Mouse (Mus musculus): ENCODE measurements around the gene Rasgef1b.

DNA sequence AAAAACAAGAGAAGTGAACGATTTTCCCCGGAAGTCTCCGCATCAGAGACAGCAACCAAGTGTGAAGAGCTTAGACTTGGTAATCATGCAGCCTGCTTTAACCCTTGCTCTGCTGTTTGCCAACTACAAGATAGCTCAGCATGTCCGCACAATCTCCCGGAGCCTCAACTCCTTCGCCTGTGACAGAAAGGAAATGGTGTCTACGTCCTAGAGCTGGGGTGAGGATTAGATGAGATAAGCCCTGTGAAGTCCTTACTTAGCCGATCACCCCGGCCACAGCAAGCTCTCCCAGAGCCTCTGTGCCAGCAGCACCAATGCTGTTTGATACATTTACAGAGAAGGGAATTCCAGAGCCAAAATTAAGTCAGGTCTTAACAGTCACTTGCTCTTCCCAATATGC is 235.0 kb downstream of the Rasgef1b start:
- TF ChIP-seq MXI1 (IDR thresholded peaks at IDR 0.05; ENCODE audit: low read depth, low read length) (no peak), KAT2A (IDR thresholded peaks at IDR 0.05; ENCODE audit: insufficient replicate concordance, low read length) (no peak), MYC (IDR thresholded peaks at IDR 0.05; ENCODE audit: low read depth, low read length) (no peak), TCF12 (IDR thresholded peaks at IDR 0.05; ENCODE audit: low read depth, low read length) (no peak), ZKSCAN1 (IDR thresholded peaks at IDR 0.05; ENCODE audit: borderline replicate concordance, low read depth, low read length) (no peak), NRF1 (IDR thresholded peaks at IDR 0.05; ENCODE audit: low read depth, low read length) (no peak), EP300 (IDR thresholded peaks at IDR 0.05; ENCODE audit: low read length) (no peak), CTCF (conservative IDR thresholded peaks at IDR 0.05 in 1 of 2, IDR thresholded peaks at IDR 0.05 in 1 of 2; ENCODE audit: low read depth in 2 of 2, low read length in 2 of 2) (no peak), ZMIZ1 (IDR thresholded peaks at IDR 0.05; ENCODE audit: low read depth, low read length) (no peak), GABPA (IDR thresholded peaks at IDR 0.05; ENCODE audit: insufficient replicate concordance, low read depth, low read length) (no peak), POLR2A (IDR thresholded peaks at IDR 0.05; ENCODE audit: low read depth, low read length) (no peak), RAD21 (IDR thresholded peaks at IDR 0.05; ENCODE audit: low read depth, low read length) (no peak), USF2 (conservative IDR thresholded peaks at IDR 0.05; ENCODE audit: low read depth, low read length) (no peak)
